Mouse (Mus musculus) skeletal muscle tissue, adult 2 months (tissue): ENCODE data around the gene Pard3.

ENCODE experiments used
- DNase-seq: peaks from one replicate; pipeline ENCODE4 v3.0.0-alpha.2; 2012; ENCODE audit warnings: low read depth, low spot score

The Pard3 gene

DNA sequence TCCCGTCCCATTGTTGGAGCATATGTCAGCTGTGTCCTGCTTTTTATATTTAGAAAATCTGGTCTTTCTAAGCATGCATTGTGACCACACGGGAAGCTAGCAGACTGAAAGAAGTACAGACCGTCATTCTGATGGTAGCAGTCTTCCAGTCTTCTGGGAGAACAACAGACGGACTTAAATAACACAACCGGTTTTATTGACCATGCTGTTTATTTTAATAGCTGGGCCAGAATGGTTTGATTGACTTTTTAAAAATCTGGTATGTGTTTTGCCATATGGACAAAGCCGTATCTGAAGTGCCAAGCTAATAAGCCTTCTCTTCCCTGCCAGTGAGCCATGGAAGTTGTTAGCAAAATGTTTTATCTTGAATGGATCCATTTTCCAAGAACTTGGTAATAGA, 428.3 kb downstream of the Pard3 start:
- DNase-seq, result no peak

- no peak for DNase-seq
Measured at GRCm38 (mm10) chr8:127495226-127495780, 431.6 kb downstream of the Pard3 start.

GRCm38 (mm10) chr8:127498997-127499719, 435.5 kb downstream of the Pard3 start:
- no peak for DNase-seq

DNA sequence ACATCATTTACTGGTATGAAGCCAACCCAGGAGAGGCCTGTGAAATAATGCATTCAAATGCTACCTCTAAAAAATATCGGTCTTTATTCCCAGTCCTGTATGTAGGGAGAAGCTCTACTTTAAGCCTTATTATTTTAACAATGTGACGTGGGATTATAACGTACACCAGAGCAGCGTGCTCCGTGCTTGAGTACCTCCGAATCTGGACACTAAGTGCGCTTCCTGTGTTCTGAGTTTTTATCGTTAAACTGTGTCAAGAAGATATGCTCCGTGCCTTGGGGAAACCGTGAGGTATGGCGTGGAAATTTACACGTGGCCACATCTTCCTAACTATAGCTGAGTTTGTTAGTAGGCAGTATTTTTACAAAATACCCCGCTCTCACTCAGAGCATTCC, 436.0 kb downstream of the Pard3 start:
- no peak for DNase-seq

- no peak for DNase-seq
Measured at GRCm38 (mm10) chr8:127500206-127500605, 436.5 kb downstream of the Pard3 start.

GRCm38 (mm10) chr8:127501756-127502155, 438.1 kb downstream of the Pard3 start:
- DNase-seq, result no peak

GRCm38 (mm10) chr8:127505286-127505685, 441.6 kb downstream of the Pard3 start:
- no peak for DNase-seq

DNA sequence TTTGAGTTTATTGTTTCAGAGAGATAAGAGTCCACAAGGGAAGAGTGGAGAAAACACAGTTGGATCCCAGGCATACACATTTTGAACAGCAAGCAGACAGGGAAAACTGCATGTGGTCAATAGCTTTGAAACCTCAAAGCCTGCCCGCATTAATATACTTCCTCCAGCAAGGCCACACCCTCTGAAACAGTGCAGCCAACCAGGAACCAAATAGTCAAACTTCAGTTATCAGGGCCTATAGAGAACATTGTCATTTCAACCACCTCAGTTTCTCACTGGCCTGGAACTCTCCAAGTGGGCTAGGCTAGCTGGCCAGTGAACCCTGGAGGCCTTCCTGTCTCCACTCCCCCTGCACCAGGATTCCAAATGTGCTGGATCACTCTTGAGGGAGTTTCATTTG, 442.6 kb downstream of the Pard3 start:
- no peak for DNase-seq

DNA sequence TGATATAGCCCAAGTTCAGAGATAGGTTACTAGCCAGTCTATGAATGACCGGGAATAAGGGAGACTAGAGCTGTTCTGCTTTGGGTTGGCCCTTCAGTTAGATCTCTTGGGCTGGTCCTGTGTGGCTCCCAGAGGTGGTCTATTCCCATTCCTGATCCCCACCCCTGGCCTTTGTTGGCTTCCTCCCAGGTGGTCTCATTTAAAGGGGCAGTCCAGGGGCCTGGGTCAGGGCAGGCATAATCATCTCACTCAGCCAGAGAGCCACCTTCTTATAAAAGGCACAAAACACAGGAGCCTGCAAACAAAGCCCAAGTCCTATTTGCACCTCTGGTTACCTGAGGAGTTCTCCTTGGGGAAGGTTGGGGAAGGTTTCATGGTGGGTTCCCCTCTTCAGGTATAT, 447.6 kb downstream of the Pard3 start:
- no peak for DNase-seq

GRCm38 (mm10) chr8:127512001-127512573, 448.4 kb downstream of the Pard3 start:
- no peak for DNase-seq

- DNase-seq, result no peak
Measured at GRCm38 (mm10) chr8:127512580-127512979, 448.9 kb downstream of the Pard3 start.

- peak; percentile 73 for DNase-seq
Measured at GRCm38 (mm10) chr8:127514810-127515735, 451.4 kb downstream of the Pard3 start.

GRCm38 (mm10) chr8:127516043-127516442, 452.4 kb downstream of the Pard3 start:
- DNase-seq, result no peak

GRCm38 (mm10) chr8:127525673-127526072, 462.0 kb downstream of the Pard3 start:
- DNase-seq, result no peak

- no peak for DNase-seq
Measured at GRCm38 (mm10) chr8:127528315-127528714, 464.6 kb downstream of the Pard3 start.

- no peak for DNase-seq
Measured at GRCm38 (mm10) chr8:127529746-127530145, 466.1 kb downstream of the Pard3 start.

GRCm38 (mm10) chr8:127531866-127532265, 468.2 kb downstream of the Pard3 start:
- no peak for DNase-seq

DNA sequence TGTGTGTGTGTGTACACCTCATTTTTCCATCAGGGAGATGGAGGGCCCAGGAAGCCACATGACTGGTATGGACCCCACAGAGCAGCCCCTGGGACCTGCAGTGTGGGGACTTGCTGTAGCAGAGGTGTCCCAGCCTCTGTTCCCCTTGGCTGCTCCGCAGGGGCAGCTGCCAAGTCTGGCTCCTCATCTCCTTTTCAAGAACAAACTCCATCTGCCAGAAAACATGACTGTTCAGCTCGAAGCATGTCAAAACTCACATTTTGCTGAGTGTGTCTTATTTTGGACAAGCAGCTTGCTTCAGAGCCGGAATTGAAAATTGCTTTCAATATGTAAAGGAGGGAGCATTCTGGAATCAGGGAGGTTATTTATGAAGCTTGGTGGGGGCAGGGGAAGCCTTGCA, 471.1 kb downstream of the Pard3 start:
- no peak for DNase-seq

DNA sequence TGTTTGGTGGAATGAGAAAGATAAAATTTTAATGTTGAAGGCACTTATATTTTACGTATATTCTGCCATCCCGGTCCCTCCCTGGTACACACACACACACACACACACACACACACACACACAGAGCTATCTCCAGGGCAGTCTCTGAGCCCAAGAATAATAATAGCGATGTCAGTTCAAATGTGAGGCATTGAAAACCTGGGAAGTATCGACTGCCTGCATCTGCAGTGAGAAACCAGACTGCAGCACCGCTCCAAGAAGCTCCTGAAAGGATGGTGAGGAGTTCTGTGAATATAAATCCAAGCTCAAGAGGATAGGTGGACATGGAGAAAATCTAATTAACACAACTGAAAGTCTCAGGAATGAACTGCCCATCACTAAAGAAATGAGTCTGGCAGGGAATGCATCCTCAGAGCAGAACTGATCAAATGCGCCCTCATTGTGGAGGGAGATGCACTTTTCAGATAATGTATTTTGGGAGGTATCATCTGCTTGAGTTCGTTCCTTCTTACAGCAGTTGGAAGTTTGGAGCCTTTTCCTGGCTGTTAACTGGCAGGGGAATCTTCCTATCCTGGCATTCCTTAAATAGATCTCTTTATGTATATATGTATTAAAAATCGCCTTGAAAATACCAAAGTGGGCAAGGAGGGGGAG, 471.6 kb downstream of the Pard3 start:
- no peak for DNase-seq

DNA sequence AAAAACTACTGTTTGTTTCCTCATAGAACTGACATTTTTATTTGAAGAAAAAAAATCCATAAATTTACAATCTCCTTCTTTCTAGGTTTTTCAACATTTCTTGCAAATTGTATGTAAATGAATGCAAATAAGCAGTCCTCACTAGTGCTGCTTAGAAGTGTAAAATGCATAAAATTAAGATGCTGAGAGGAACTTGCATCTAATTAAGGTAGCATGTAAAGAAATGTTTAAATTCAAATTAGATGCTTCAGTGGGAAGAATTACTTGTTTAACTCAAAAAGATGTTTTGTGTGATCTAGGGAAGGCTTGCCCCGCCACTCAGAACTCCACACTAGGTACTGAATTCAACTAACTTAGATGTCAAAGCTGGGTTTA, 472.1 kb downstream of the Pard3 start:
- DNase-seq, result no peak

- no peak for DNase-seq
Measured at GRCm38 (mm10) chr8:127539803-127540202, 476.1 kb downstream of the Pard3 start.

DNA sequence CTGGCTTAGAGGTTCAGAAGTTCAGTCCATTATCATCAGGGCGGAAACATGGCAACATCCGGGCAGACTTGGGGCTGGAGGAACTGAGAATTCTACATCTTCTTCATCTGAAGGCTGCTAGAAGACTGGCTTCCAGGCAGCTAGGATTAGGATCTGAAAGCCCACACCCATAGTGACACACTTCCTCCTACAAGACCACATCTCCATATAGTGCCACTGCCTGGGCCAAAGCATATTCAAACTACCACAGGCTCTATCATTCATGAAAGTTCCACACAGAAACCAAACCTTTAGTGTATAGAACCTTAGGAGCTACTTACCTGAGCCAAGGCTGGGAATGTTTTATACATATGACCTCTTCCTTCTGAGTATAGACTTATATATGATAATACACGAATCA, 476.6 kb downstream of the Pard3 start:
- DNase-seq, result peak; percentile 25
